Mouse (Mus musculus) regulatory T cell (primary cell): ENCODE measurements around the gene Grik1.

Experiments
- in situ Hi-C: fragments of 300-600 bp; cut with MboI, MseI; formaldehyde crosslinking; loops from one replicate; pipeline ENCODE4 v1.15.1; 2025; ENCODE audit warnings: high pct_unique_total_duplicates

Gene Grik1

DNA sequence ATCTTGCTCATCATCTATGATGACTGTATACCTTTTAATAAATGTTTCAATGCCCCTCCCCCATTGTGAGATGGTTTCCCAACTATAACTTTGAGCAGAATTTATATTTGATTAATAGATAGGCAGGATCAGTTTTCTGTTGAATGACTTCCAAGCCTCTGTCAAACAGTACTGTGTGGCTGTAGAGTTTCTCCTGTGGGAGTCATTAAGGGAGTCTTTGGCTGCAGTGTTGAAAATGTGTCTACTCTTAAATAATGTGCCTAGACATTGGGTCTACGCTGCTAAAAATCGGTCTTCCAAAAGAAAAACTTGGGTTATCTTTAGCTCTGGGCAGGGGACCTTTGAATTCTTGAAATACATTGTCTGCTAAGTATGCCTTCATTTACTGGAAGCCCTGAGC, 414.1 kb downstream of the Grik1 start:
- in situ Hi-C loops = no loop called here

- in situ Hi-C loops = no loop called here
Observed at GRCm38 (mm10) chr16:87864526-87864925, 425.5 kb downstream of the Grik1 start.

GRCm38 (mm10) chr16:87861722-87862121, 428.3 kb downstream of the Grik1 start:
- in situ Hi-C loops = no loop called here

DNA sequence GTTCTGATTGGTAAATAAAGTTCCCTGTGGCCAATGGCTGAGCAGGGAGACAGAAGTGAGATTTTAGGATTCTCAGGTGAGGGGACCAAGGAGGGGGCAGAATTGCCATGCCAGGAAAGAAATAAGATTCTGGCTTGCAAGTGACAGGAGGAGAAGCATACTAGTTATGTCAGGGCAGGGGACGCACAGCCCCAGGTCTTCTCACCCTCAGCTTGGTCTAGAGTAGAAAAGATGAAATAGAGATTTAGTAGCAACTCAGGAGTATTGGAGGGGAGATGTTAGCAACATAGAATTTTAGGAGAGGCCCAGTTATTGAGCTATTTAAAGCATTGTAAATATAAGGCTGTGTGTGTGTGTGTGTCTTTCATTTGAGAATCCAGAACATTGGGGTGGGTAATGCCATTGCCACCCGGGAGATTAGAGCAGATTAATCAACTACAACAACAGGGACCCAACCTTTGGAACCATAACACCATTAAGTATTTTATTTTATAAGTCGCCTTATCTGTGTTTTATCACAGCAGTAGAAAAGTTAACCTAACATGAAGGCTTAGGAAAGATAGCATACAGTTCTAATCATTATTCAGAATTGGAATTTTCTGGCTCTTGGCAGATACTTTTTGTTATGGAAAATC, 436.5 kb downstream of the Grik1 start:
- in situ Hi-C loops = no loop called here

GRCm38 (mm10) chr16:87851550-87851949, 438.5 kb downstream of the Grik1 start:
- in situ Hi-C loops = no loop called here

DNA sequence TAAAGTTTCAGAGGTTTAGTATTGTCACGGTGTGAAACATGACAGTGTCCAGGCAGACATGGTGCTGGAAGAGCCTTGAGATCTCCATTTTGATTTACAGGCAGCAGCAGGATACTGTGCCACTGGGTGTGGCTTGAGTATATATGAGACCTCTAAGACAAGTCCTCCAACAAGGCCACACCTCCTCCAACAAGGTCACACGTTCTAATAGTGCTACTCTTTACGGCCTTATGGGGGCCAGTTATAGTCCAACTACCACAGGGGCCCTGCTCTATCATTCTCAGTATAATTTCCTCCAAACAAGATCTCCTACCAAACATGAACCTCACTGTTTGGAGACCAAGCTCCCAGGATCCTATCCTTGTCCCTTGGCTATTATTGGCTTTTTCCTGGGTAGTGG, 441.3 kb downstream of the Grik1 start:
- in situ Hi-C loops = loop anchor here (25.0 kb wide), 1 partner anchor 1914 kb away; no protein-coding TSS in a partner anchor
